Mouse (Mus musculus) testis, adult 2 months (tissue): ENCODE data around the gene Tas2r113. TPM values are rescaled to one million over a fixed set of nuclear protein-coding genes. Genes with fewer than 3 reads are reported as not detected.
"Not testable (repeated sequence)": the region's sequence is repeated elsewhere in the genome, so short reads cannot be mapped to it uniquely, and the experiment has no call there.

ENCODE experiments used
- H3K27ac ChIP-seq: fragments of 200-500 bp; 2 replicates; pipeline ENCODE4 v1.5.1; 2012; ENCODE audit warnings: low read depth, low read length; ENCODE audit not compliant: control insufficient read depth, insufficient read depth
- H3K27me3 ChIP-seq: fragments of 200-500 bp; 2 replicates; pipeline ENCODE4 v1.6.1; 2012; ENCODE audit warnings: mild to moderate bottlenecking, low read length, moderate library complexity; ENCODE audit not compliant: control insufficient read depth, insufficient read depth
- H3K36me3 ChIP-seq: fragments of 200-500 bp; 2 replicates; pipeline ENCODE4 v1.6.1; 2012; ENCODE audit warnings: mild to moderate bottlenecking, low read length; ENCODE audit not compliant: control insufficient read depth, insufficient read depth
- H3K4me1 ChIP-seq: fragments of 200-500 bp; 2 replicates; pipeline ENCODE4 v1.6.1; 2012; ENCODE audit warnings: low read length; ENCODE audit not compliant: control insufficient read depth, insufficient read depth
- H3K4me3 ChIP-seq: fragments of 200-500 bp; 2 replicates; pipeline ENCODE4 v1.5.1; 2012; ENCODE audit warnings: low read depth, mild to moderate bottlenecking, low read length, moderate library complexity, mixed read lengths; ENCODE audit not compliant: control insufficient read depth
- CTCF ChIP-seq: fragments of 200-500 bp; IDR thresholded peaks from 2 replicates; pipeline ENCODE4 v1.5.1; 2012; ENCODE audit warnings: low read depth, mild to moderate bottlenecking, inconsistent platforms, low read length, moderate library complexity; ENCODE audit not compliant: control insufficient read depth, insufficient read depth, insufficient replicate concordance
- POLR2A ChIP-seq: fragments of 200-500 bp; IDR thresholded peaks from 2 replicates; pipeline ENCODE4 v1.6.1; 2012; ENCODE audit warnings: low read depth, mild to moderate bottlenecking, inconsistent platforms, low read length, moderate library complexity; ENCODE audit not compliant: control insufficient read depth
- polyA plus RNA-seq: library from polyadenylated mRNA; depleted of rRNA; stranded (reverse); fragments of >200 nt; gene quantifications from 2 replicates; pipeline ENCODE4 v1.2.3, GENCODE M21; 2012; rRNA removed

Tas2r113 gene
- polyA plus RNA-seq = not detected in 2 replicates

- no peaks in the 10 kb centered on the region for H3K27me3 ChIP-seq
- H3K4me3 ChIP-seq = no peak within 1 kb of the TSS
- H3K27ac ChIP-seq = no peak within 1 kb of the TSS
- no peaks in the 10 kb centered on the region for H3K4me1 ChIP-seq
- TF ChIP-seq POLR2A (no peak), CTCF (no peak)
- no peaks in the 10 kb centered on the region for H3K36me3 ChIP-seq
These were observed at the start of gene Tas2r113 for GRCm38 (mm10) chr6:132892711-132893110. Gene Tas2r113, plus strand, starts transcription at chr6:132893011.

GRCm38 (mm10) chr6:132846842-132847241 lies 46.0 kb upstream of the Tas2r113 start, which contains the start of gene Tas2r123:
Gene Tas2r123, plus strand, starts transcription at chr6:132847142.
- H3K27me3 ChIP-seq = no peaks in the 10 kb centered on the region

GRCm38 (mm10) chr6:132855138-132855537 lies 37.7 kb upstream of the Tas2r113 start, which contains the start of gene Tas2r116:
Gene Tas2r116, plus strand, starts transcription at chr6:132855438.
- Histone ChIP-seq H3K4me1 (no peaks in the 10 kb centered on the region), H3K27ac (no peak within 1 kb of the TSS), H3K4me3 (no peak within 1 kb of the TSS), H3K27me3 (no peaks in the 10 kb centered on the region), H3K36me3 (no peaks in the 10 kb centered on the region)
- TF ChIP-seq CTCF (no peak), POLR2A (no peak)

More at GRCm38 (mm10) chr6:132846842-132847241, 46.0 kb upstream of the Tas2r113 start, which contains the start of gene Tas2r123:
- H3K27ac ChIP-seq = no peak within 1 kb of the TSS
- H3K4me3 ChIP-seq = no peak within 1 kb of the TSS
- TF ChIP-seq POLR2A (no peak), CTCF (no peak)
- no peaks in the 10 kb centered on the region for H3K4me1 ChIP-seq
- no peaks in the 10 kb centered on the region for H3K36me3 ChIP-seq

- H3K36me3 ChIP-seq = no peaks in the 10 kb centered on the region
- H3K27ac ChIP-seq = no peak within 1 kb of the TSS
- no peak within 1 kb of the TSS for H3K4me3 ChIP-seq
- H3K4me1 ChIP-seq = no peaks in the 10 kb centered on the region
- no peak for TF ChIP-seq CTCF
- no peak for TF ChIP-seq POLR2A
- H3K27me3 ChIP-seq = no peaks in the 10 kb centered on the region
These were observed 25.1 kb upstream of the Tas2r113 start, which contains the start of gene Tas2r110 for GRCm38 (mm10) chr6:132867708-132868107. Gene Tas2r110, plus strand, starts transcription at chr6:132868008.

GRCm38 (mm10) chr6:132909351-132909750 lies 16.5 kb downstream of the Tas2r113 start, which contains the start of gene Tas2r125:
Gene Tas2r125, plus strand, starts transcription at chr6:132909651.
- Histone ChIP-seq H3K4me3 (no peak within 1 kb of the TSS), H3K27ac (no peak within 1 kb of the TSS), H3K36me3 (no peaks in the 10 kb centered on the region), H3K27me3 (no peaks in the 10 kb centered on the region), H3K4me1 (no peaks in the 10 kb centered on the region)
- TF ChIP-seq POLR2A (no peak), CTCF (no peak)

- H3K27ac ChIP-seq, H3K4me3 ChIP-seq, H3K27me3 ChIP-seq, H3K4me1 ChIP-seq, H3K36me3 ChIP-seq: not testable (repeated sequence)
These were observed 48.6 kb downstream of the Tas2r113 start for GRCm38 (mm10) chr6:132941376-132941775.

Other genes with a start within 250 kb of the Tas2r113 start
- gene A630073D07Rik, start 241.5 kb upstream of the Tas2r113 start, polyA plus RNA-seq = not detected in 2 replicates
- not detected in 2 replicates for gene Tas2r120, start 236.1 kb upstream of the Tas2r113 start, polyA plus RNA-seq
- gene Tas2r121, start 192.0 kb upstream of the Tas2r113 start, polyA plus RNA-seq = not detected in 2 replicates
- gene Tas2r122, start 181.1 kb upstream of the Tas2r113 start, polyA plus RNA-seq = not detected in 2 replicates
- not detected in 2 replicates for gene Tas2r115, start 155.0 kb upstream of the Tas2r113 start, polyA plus RNA-seq
- not detected in 2 replicates for gene Tas2r124, start 138.3 kb upstream of the Tas2r113 start, polyA plus RNA-seq
- gene Tas2r102, start 130.9 kb upstream of the Tas2r113 start, polyA plus RNA-seq = not detected in 2 replicates
- gene Tas2r136, start 114.8 kb upstream of the Tas2r113 start, polyA plus RNA-seq = not detected in 2 replicates
- not detected in 2 replicates for gene Tas2r117, start 90.2 kb upstream of the Tas2r113 start, polyA plus RNA-seq
- gene Tas2r123, start 45.9 kb upstream of the Tas2r113 start, polyA plus RNA-seq = not detected in 2 replicates
- gene Tas2r116, start 37.6 kb upstream of the Tas2r113 start, polyA plus RNA-seq = not detected in 2 replicates
- gene Tas2r110, start 25.0 kb upstream of the Tas2r113 start, polyA plus RNA-seq = not detected in 2 replicates
- gene Tas2r125, start 16.6 kb downstream of the Tas2r113 start, polyA plus RNA-seq = not detected in 2 replicates
- not detected in 2 replicates for gene Tas2r129, start 58.1 kb downstream of the Tas2r113 start, polyA plus RNA-seq
- not detected in 2 replicates for gene Tas2r131, start 64.9 kb downstream of the Tas2r113 start, polyA plus RNA-seq
- gene Tas2r109, start 88.0 kb downstream of the Tas2r113 start, polyA plus RNA-seq = not detected in 2 replicates
- not detected in 2 replicates for gene Tas2r103, start 144.1 kb downstream of the Tas2r113 start, polyA plus RNA-seq
- gene Tas2r140, start 162.8 kb downstream of the Tas2r113 start, polyA plus RNA-seq = not detected in 2 replicates
- gene Smim10l1, start 211.9 kb downstream of the Tas2r113 start, polyA plus RNA-seq = 8.2 and 8.8 TPM in 2 replicates